Mouse (Mus musculus) liver, adult 2 months (tissue): Measurements from ENCODE around the gene Trafd1. TPM values are rescaled to one million over a fixed set of nuclear protein-coding genes. Genes with fewer than 3 reads are reported as not detected.

Experiments
- DNase-seq: peaks from one replicate; pipeline ENCODE4 v3.0.0-alpha.2; 2011; ENCODE audit warnings: low read depth, low spot score; ENCODE audit errors: extremely low read depth
- H3K27ac ChIP-seq: fragments of 200-500 bp; replicated peaks from 2 replicates; pipeline ENCODE4 v1.5.1; 2012; ENCODE audit warnings: low read depth, mild to moderate bottlenecking, control low read depth, inconsistent platforms, low read length; ENCODE audit not compliant: insufficient read depth
- H3K27me3 ChIP-seq: fragments of 200-500 bp; 2 replicates; pipeline ENCODE4 v1.6.1; 2012; ENCODE audit warnings: mild to moderate bottlenecking, moderate library complexity, low read length, inconsistent platforms; ENCODE audit not compliant: control insufficient read depth, insufficient read depth
- H3K36me3 ChIP-seq: fragments of 200-500 bp; 2 replicates; pipeline ENCODE4 v1.6.1; 2012; ENCODE audit warnings: low read length, inconsistent platforms; ENCODE audit not compliant: control insufficient read depth, insufficient read depth
- H3K4me1 ChIP-seq: fragments of 200-500 bp; 2 replicates; pipeline ENCODE4 v1.6.1; 2011; ENCODE audit warnings: low read length; ENCODE audit not compliant: control insufficient read depth, insufficient read depth
- H3K4me3 ChIP-seq: fragments of 200-500 bp; 2 replicates; pipeline ENCODE4 v1.5.1; 2011; ENCODE audit warnings: low read depth, mild to moderate bottlenecking, control low read depth, low read length, moderate library complexity; ENCODE audit not compliant: insufficient read depth
- H3K79me2 ChIP-seq: fragments of 200-500 bp; 2 replicates; pipeline ENCODE4 v1.6.1; 2012; ENCODE audit warnings: inconsistent platforms, mild to moderate bottlenecking, low read length, moderate library complexity; ENCODE audit not compliant: control insufficient read depth, insufficient read depth
- H3K9ac ChIP-seq: fragments of 200-500 bp; 2 replicates; pipeline ENCODE4 v1.6.1; 2012; ENCODE audit warnings: low read depth, mild to moderate bottlenecking, control low read depth, inconsistent platforms, low read length
- CTCF ChIP-seq: fragments of 200-500 bp; IDR thresholded peaks from 2 replicates; pipeline ENCODE4 v1.5.1; 2011; ENCODE audit warnings: low read depth, low read length, control low read depth
- POLR2A ChIP-seq: fragments of 200-500 bp; IDR thresholded peaks from 2 replicates; pipeline ENCODE4 v1.6.1; 2011; ENCODE audit warnings: low read length, control low read depth; ENCODE audit not compliant: insufficient read depth; ENCODE audit errors: extremely low read depth
- WGBS: fragments of 180-500 bp; shearing (Covaris S2); methylation state at CpG from one replicate; pipeline ENCODE4 v1.1.7; 2018; 5-methylcytosine and 5-hydroxymethylcytosine counted together
- polyA plus RNA-seq: library from polyadenylated mRNA; depleted of rRNA; stranded (reverse); fragments of >200 nt; gene quantifications from 2 replicates; pipeline ENCODE4 v1.2.3, GENCODE M21; 2012; rRNA removed
- total RNA-seq: library from RNA; depleted of rRNA; stranded (reverse); fragments of >200 nt; gene quantifications from 2 replicates; pipeline ENCODE4 v1.2.3, GENCODE M21; 2014; rRNA removed

The Trafd1 gene
- 49.5 and 53.7 TPM in 2 replicates for total RNA-seq
- polyA plus RNA-seq, result 53.2 and 67.0 TPM in 2 replicates

DNA sequence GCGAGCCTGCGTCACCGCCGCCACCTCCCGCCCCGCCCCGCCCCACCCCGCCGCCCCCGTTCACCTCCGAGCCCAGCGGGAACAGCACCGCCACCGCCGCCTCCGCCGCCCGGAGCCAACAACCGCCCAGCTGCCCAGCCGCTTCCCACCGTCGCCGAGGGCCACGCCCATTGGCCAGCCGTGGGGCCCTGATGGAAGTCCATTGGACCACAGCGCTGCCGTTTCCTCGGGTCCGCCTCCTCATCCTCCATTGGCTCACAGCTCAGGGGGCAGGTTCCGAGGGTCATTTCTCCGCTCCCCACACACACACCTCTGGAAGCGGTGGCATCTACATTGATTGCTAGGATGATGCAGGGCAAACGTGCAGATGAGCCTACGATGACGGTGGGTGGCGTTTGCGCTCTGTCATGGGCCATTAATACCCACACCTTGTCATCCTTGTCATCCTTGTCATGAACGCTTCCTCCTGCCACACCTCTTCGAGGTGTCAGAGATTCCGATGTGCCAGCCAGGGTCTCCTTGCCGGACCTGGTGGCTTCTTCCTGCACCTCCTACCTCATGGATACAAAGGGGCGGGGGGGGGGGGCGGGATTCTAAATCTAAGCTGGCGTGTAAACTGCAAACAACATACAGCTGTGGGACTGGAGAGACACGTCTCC is at the start of gene Trafd1:
Gene Trafd1, minus strand, starts transcription at position 172 of the 659 bp plus-strand sequence.
- Histone ChIP-seq H3K36me3 (peaks cover 6% of the 10 kb centered on the region), H3K79me2 (peaks cover 21% of the 10 kb centered on the region; the same call in 1 of the 2 replicates), H3K27ac (peak within 1 kb of the TSS; percentile 91), H3K9ac (peak within 1 kb of the TSS; percentile 81), H3K4me3 (peak within 1 kb of the TSS; percentile 69), H3K27me3 (no peaks in the 10 kb centered on the region), H3K4me1 (peaks cover 15% of the 10 kb centered on the region)
- DNase-seq, result peak; percentile 89
- 1% methylated on average over 36 of the region's 45 CpGs for WGBS
- TF ChIP-seq POLR2A, result 0 out of 2 replicates have a peak, but pooled peaks have one; percentile 22
- no peak for TF ChIP-seq CTCF

DNA sequence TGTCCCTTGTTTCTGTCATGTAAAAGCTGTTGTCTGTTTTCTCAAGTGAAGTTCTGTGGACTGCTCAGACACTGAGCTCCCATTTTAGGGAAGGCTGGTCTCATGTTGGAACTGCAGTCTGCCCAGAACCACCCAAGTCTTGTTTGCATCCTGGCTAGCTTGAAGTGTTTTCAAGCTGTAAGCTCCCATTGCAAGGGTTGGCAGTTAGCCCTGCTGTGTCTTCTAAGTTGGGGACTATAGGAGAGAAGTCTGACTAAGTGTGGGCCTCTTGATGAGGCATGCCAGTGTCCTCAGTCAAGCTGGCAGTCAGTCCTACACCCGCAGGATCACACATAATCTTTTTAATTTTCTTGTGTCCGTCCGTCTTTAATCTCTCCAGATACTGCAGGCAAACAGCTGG is 43.5 kb upstream of the Trafd1 start:
- no peaks in the 10 kb centered on the region for H3K27me3 ChIP-seq
- no peak overlapping the region for H3K27ac ChIP-seq
- no peak overlapping the region for H3K4me3 ChIP-seq
- no peak for DNase-seq
- no peaks in the 10 kb centered on the region for H3K79me2 ChIP-seq
- peaks cover 14% of the 10 kb centered on the region for H3K4me1 ChIP-seq
- peaks cover 58% of the 10 kb centered on the region for H3K36me3 ChIP-seq
- TF ChIP-seq POLR2A (no peak), CTCF (no peak)
- H3K9ac ChIP-seq, result no peak overlapping the region
- 93% methylated on average over 3 of the region's 3 CpGs for WGBS

DNA sequence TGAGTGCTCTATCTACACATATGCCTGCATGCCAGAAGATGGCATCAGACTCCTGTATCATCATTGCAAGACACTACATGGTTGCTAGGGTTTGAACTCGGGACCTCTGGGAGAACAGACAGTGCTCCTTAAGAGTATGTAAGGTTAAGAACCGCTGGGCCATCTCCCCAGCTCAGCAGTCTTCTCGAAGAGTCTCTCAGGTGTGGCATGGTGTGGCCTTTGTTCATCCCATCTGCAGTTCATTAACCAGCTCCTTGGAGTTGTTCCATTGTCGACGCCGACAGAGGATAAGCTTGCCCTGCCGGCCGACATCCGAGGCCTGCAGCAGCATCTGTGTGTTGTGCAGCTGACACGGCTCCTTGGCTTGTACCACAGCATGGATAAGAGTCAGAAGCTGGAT is 37.9 kb upstream of the Trafd1 start:
- DNase-seq, result peak; percentile 69
- H3K36me3 ChIP-seq, result peaks cover 72% of the 10 kb centered on the region
- no peak overlapping the region for H3K9ac ChIP-seq
- H3K4me1 ChIP-seq, result no peaks in the 10 kb centered on the region
- H3K79me2 ChIP-seq, result no peaks in the 10 kb centered on the region
- H3K27ac ChIP-seq, result no peak overlapping the region
- H3K27me3 ChIP-seq, result no peaks in the 10 kb centered on the region
- H3K4me3 ChIP-seq, result no peak overlapping the region
- WGBS, result 44% methylated on average over 10 of the region's 10 CpGs
- TF ChIP-seq CTCF, result no peak
- no peak for TF ChIP-seq POLR2A

DNA sequence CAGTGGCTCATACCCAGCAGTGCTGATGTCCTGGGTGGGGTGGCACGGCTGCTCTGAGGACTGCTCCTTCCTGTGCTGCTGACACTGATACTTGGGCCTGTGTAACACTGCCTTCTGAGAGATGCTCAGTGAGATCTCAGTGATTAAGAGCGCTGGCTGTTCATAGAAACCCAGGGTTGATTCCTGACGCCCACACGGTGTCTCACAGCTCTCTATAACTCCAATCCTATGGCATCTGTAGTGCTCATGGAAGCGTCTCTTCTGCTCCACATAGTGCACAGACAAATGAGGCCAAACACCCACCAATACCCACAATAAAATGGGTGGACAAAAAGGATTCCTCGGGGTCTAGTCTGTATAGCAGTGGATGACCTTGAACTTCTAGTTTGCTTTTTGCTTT is 37.4 kb upstream of the Trafd1 start:
- 89% methylated on average over 6 of the region's 6 CpGs for WGBS
- no peak overlapping the region for H3K9ac ChIP-seq
- no peak for TF ChIP-seq POLR2A
- no peak for TF ChIP-seq CTCF

DNA sequence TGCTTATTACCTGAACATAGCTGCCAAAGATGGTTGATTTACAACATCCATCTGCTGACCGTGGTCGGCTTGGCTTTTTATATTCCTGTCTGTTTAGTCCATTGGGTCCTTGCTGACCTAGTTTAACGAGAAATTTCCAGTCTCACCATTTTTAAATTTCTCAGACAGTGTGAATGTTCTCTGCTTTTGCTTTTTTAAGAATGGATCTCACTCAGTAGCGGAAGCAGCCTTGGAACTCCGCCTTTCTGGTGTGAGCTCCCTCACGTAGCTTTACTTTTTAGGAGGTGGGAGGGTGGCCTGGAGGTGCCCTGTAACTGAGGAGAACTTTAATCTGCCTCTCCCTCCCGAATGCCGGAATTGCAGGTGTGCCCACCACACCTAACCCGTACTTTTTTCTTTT is 35.3 kb upstream of the Trafd1 start:
- TF ChIP-seq POLR2A (no peak), CTCF (no peak)
- DNase-seq, result no peak
- 94% methylated on average over 9 of the region's 9 CpGs for WGBS
- Histone ChIP-seq H3K27ac (no peak overlapping the region), H3K36me3 (peaks cover 77% of the 10 kb centered on the region), H3K4me1 (no peaks in the 10 kb centered on the region), H3K9ac (no peak overlapping the region), H3K79me2 (no peaks in the 10 kb centered on the region), H3K27me3 (no peaks in the 10 kb centered on the region), H3K4me3 (no peak overlapping the region)

More for the DNA sequence above, 37.4 kb upstream of the Trafd1 start:
- H3K27ac ChIP-seq, result no peak overlapping the region
- H3K27me3 ChIP-seq, result no peaks in the 10 kb centered on the region
- DNase-seq, result no peak
- H3K4me1 ChIP-seq, result no peaks in the 10 kb centered on the region
- H3K4me3 ChIP-seq, result no peak overlapping the region
- no peaks in the 10 kb centered on the region for H3K79me2 ChIP-seq
- peaks cover 72% of the 10 kb centered on the region for H3K36me3 ChIP-seq

DNA sequence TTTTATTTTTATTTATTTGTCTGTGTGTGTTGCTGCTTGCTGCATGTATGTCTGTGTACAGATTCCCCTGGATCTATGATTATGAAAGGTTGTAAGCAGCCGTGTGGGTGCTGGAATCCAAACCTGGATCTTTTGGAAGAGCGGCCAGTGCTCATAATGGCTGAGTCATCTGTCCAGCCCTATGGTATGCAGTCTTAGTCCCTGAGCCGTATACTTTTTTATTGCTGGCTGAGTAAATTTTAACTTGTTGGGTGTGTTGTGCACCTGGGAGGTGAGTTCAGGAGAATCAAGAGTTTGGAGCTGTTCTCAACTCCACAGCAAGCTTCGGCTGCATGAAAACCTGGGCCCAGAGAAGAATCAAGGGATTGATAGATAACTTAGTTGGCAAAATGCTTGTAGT is 25.5 kb upstream of the Trafd1 start:
- Histone ChIP-seq H3K79me2 (peaks cover 11% of the 10 kb centered on the region), H3K9ac (no peak overlapping the region), H3K27me3 (no peaks in the 10 kb centered on the region), H3K27ac (no peak overlapping the region), H3K36me3 (peaks cover 37% of the 10 kb centered on the region), H3K4me1 (peaks cover 13% of the 10 kb centered on the region), H3K4me3 (no peak overlapping the region)
- no peak for TF ChIP-seq CTCF
- no peak for TF ChIP-seq POLR2A
- WGBS, result 58% methylated on average over 4 of the region's 4 CpGs
- DNase-seq, result no peak
